In genomic region chr19:46344710-46345419, GRCm38 (mm10) we compare ENCODE assay signal across 27 mouse cellular contexts. TPM values are rescaled to one million over a fixed set of nuclear protein-coding genes. Genes with fewer than 3 reads are reported as not detected.
DNase-seq lines count a peak whose midpoint lies in the region; ATAC-seq and TF ChIP-seq lines count a peak whose summit lies in the region.
"Had no signal": no experiment of that assay in that cellular context is flagged by ENCODE, and none has a peak within 500 bp of the region (broad histone marks: within the 10 kb centered on the region; RNA-seq: fewer than 3 reads in every experiment).

No protein-coding gene starts in this region.

- ATAC-seq in liver, embryonic 11.5 days (replicated peaks; ENCODE audit: low FRiP score), result no peak
- no peak for ATAC-seq in CD4-positive, CD25-positive, alpha-beta regulatory T cell, adult 4 months
- ATAC-seq: forebrain, embryonic 13.5 days; forebrain, embryonic 16.5 days had no signal

- H3K79me2 ChIP-seq in MEL (ENCODE audit: control insufficient read depth, insufficient read depth, low read length, poor library complexity), result peaks cover 8% of the 10 kb centered on the region

- H3K27me3 ChIP-seq in liver, embryonic 11.5 days (replicated peaks; ENCODE audit: control insufficient read depth, insufficient read depth, low read length), result 0 out of 2 replicates have a peak, but pooled peaks cover 3% of the 10 kb centered on the region
- H3K27me3 ChIP-seq in MEL (ENCODE audit: control insufficient read depth in 1 of 2, insufficient read depth in 2 of 2, low read length in 2 of 2), result no peaks in the 10 kb centered on the region
- H3K27me3 ChIP-seq: hindbrain, embryonic 15.5 days had no signal

- no peak for TF ChIP-seq EP300 in MEL (IDR thresholded peaks at IDR 0.05; ENCODE audit: low read depth in 1 of 2, low read length in 2 of 2)

- H3K27ac ChIP-seq in liver, embryonic 11.5 days (ENCODE audit: low read depth, low read length), result no peak overlapping the region
- H3K27ac ChIP-seq in MEL (ENCODE audit: control insufficient read depth, low read depth, low read length), result peak overlapping the region; percentile 46
- H3K27ac ChIP-seq: embryonic facial prominence, embryonic 10.5 days; embryonic facial prominence, embryonic 13.5 days; forebrain, embryonic 13.5 days; heart, adult 2 months; heart, embryonic 10.5 days; heart, embryonic 13.5 days; hindbrain, embryonic 12.5 days; hindbrain, embryonic 15.5 days had no signal

- peak; percentile 29 for DNase-seq in liver, embryonic 11.5 days (ENCODE audit: low spot score)
- DNase-seq in liver (no peak), MEL (ENCODE audit: low read depth, low spot score) (peak; percentile 77), R1 (ENCODE audit: low read depth, low spot score) (peak; percentile 10)
- no peak for DNase-seq in kidney, adult 18-20 months
- DNase-seq: adrenal gland, adult 2 months; adrenal gland, postnatal 14 days; cerebellum, adult 11-12 months; cerebellum, adult 8-10 months; cerebellum, postnatal 10 days; cerebellum, postnatal 36 days; embryo, embryonic 11 days; gastrocnemius, postnatal 10 days; gastrocnemius, postnatal 36 days; heart, adult 2 months had no signal

- H3K9me3 ChIP-seq in liver, embryonic 11.5 days (ENCODE audit: control insufficient read depth, low read length), result no peaks in the 10 kb centered on the region
- H3K9me3 ChIP-seq in MEL (replicated peaks; ENCODE audit: insufficient read depth, low read length), result no peaks in the 10 kb centered on the region
- H3K9me3 ChIP-seq: embryonic facial prominence, embryonic 10.5 days; embryonic facial prominence, embryonic 13.5 days; forebrain, embryonic 13.5 days; heart, embryonic 10.5 days; heart, embryonic 13.5 days; hindbrain, embryonic 12.5 days; hindbrain, embryonic 15.5 days had no signal

- TF ChIP-seq RAD21 in MEL (IDR thresholded peaks at IDR 0.05; ENCODE audit: low read depth, low read length), result no peak

- H3K36me3 ChIP-seq in liver, embryonic 11.5 days (ENCODE audit: control insufficient read depth, insufficient read depth, low read length), result no peaks in the 10 kb centered on the region
- peaks cover 0 to 55% of the 10 kb centered on the region in 2 experiments; a peak in 2 of 4 replicates for H3K36me3 ChIP-seq in MEL (ENCODE audit: control insufficient read depth in 1 of 2, insufficient read depth in 2 of 2, low read length in 2 of 2)
- H3K36me3 ChIP-seq: embryonic facial prominence, embryonic 10.5 days; embryonic facial prominence, embryonic 13.5 days; heart, embryonic 10.5 days; heart, embryonic 13.5 days; hindbrain, embryonic 12.5 days; hindbrain, embryonic 15.5 days had no signal

- 0 out of 2 replicates have a peak, but pooled peaks cover 11% of the 10 kb centered on the region for H3K4me1 ChIP-seq in liver, embryonic 11.5 days (replicated peaks; ENCODE audit: control insufficient read depth, insufficient read depth, low read length)
- H3K4me1 ChIP-seq in MEL (ENCODE audit: control insufficient read depth in 1 of 2, insufficient read depth in 2 of 2, low read length in 2 of 2), result peaks cover 26 to 52% of the 10 kb centered on the region in 2 experiments

- no peak overlapping the region for H3K4me2 ChIP-seq in liver, embryonic 11.5 days
- H3K4me2 ChIP-seq: embryonic facial prominence, embryonic 13.5 days; forebrain, embryonic 13.5 days; heart, embryonic 13.5 days; hindbrain, embryonic 12.5 days; hindbrain, embryonic 15.5 days had no signal

- TF ChIP-seq POLR2A in MEL (IDR thresholded peaks at IDR 0.05; ENCODE audit: control insufficient read depth in 1 of 2, insufficient read depth in 1 of 2, low read depth in 1 of 2, low read length in 2 of 2, poor library complexity in 1 of 2), result no peak

- no peak for TF ChIP-seq CTCF in MEL (IDR thresholded peaks at IDR 0.05 in 2 of 3, conservative IDR thresholded peaks at IDR 0.05 in 1 of 3; ENCODE audit: control insufficient read depth in 1 of 3, insufficient read depth in 1 of 3, low read depth in 2 of 3, low read length in 3 of 3, poor library complexity in 1 of 3, severe bottlenecking in 1 of 3)

- 25% methylated on average over 7 of the region's 7 CpGs for WGBS in liver, embryonic 11.5 days

- H3K4me3 ChIP-seq in liver, embryonic 11.5 days (ENCODE audit: low read depth, low read length), result no peak overlapping the region
- peak overlapping the region; percentile 3 to 5; a peak in 2 of 4 replicates for H3K4me3 ChIP-seq in MEL (ENCODE audit: control insufficient read depth in 1 of 2, insufficient read depth in 1 of 2, low read depth in 2 of 2, low read length in 2 of 2)
- H3K4me3 ChIP-seq: embryonic facial prominence, embryonic 10.5 days; embryonic facial prominence, embryonic 13.5 days; erythroblast, embryonic 14.5 days; forebrain, embryonic 13.5 days; heart, adult 2 months; heart, embryonic 10.5 days; heart, embryonic 13.5 days; hindbrain, embryonic 12.5 days; hindbrain, embryonic 15.5 days had no signal

- no peak overlapping the region for H3K9ac ChIP-seq in liver, embryonic 11.5 days (ENCODE audit: low read depth, low read length)
- peak overlapping the region; percentile 16; the same call in 1 of the 2 replicates for H3K9ac ChIP-seq in MEL (ENCODE audit: control insufficient read depth, low read depth, low read length, poor library complexity, severe bottlenecking)
- H3K9ac ChIP-seq: embryonic facial prominence, embryonic 13.5 days; forebrain, embryonic 13.5 days; heart, embryonic 13.5 days; hindbrain, embryonic 12.5 days; hindbrain, embryonic 15.5 days had no signal

TF ChIP-seq in MEL, 35 proteins besides CTCF, POLR2A, EP300 and RAD21 (continues in another document):
- TF ChIP-seq RCOR1 (IDR thresholded peaks at IDR 0.05; ENCODE audit: low read depth, low read length) (no peak), TAL1 (IDR thresholded peaks at IDR 0.05; ENCODE audit: low read length) (no peak; the same call in 1 of the 2 replicates), MYC (IDR thresholded peaks at IDR 0.05; ENCODE audit: low read depth, low read length) (peak; percentile 79; the same call in 1 of the 2 replicates), MAFK (IDR thresholded peaks at IDR 0.05; ENCODE audit: borderline replicate concordance, low read depth, low read length) (no peak), MXI1 (IDR thresholded peaks at IDR 0.05; ENCODE audit: low read depth, low read length) (peak; percentile 62; the same call in 1 of the 2 replicates), HCFC1 (IDR thresholded peaks at IDR 0.05; ENCODE audit: low read depth, low read length) (peak; percentile 30; the same call in 1 of the 2 replicates), JUND (IDR thresholded peaks at IDR 0.05; ENCODE audit: low read depth, low read length) (no peak), SMC3 (IDR thresholded peaks at IDR 0.05; ENCODE audit: low read depth, low read length) (no peak), POLR2AphosphoS2 (IDR thresholded peaks at IDR 0.05; ENCODE audit: low read length) (no peak), ZNF384 (IDR thresholded peaks at IDR 0.05; ENCODE audit: low read depth, low read length) (no peak), MAX (IDR thresholded peaks at IDR 0.05; ENCODE audit: low read length) (peak; percentile 48), USF1 (IDR thresholded peaks at IDR 0.05; ENCODE audit: low read depth, low read length) (no peak), GATA1 (IDR thresholded peaks at IDR 0.05; ENCODE audit: low read depth, low read length) (no peak), CHD1 (IDR thresholded peaks at IDR 0.05; ENCODE audit: low read depth, low read length) (no peak), NRF1 (IDR thresholded peaks at IDR 0.05; ENCODE audit: insufficient read depth, low read depth, low read length, poor library complexity, severe bottlenecking) (no peak), ELF1 (IDR thresholded peaks at IDR 0.05; ENCODE audit: low read depth, low read length) (0 out of 2 replicates have a peak, but pooled peaks have one; percentile 45), NELFE (IDR thresholded peaks at IDR 0.05; ENCODE audit: low read depth, low read length) (no peak), ZMIZ1 (IDR thresholded peaks at IDR 0.05; ENCODE audit: low read depth, low read length) (no peak)

RNA-seq across cellular contexts. Expression of gene Mfsd13a, which starts 3.9 kb away (rescaled TPM):
- 21.9 and 25.4 TPM in 2 replicates for polyA plus RNA-seq in liver, embryonic 11.5 days (2014; fragmentation: Nextera tagmentation; extraction: Ambion mirVana)
- 4.7 and 5.5 TPM in 2 replicates for total RNA-seq in MEL (2012; rRNA removed)
- 10 to 100 TPM in 1 of 2 experiments, not detected in 1; 45.9 TPM for polyA plus RNA-seq in MEL (2012; ENCODE audit: insufficient read depth in 1 of 2, insufficient read length in 2 of 2, low read depth in 1 of 2, low replicate concordance in 2 of 2, missing spikeins in 1 of 2)
- polyA plus RNA-seq in CD4-positive, CD25-positive, alpha-beta regulatory T cell, adult 4 months (2017; shearing (Covaris generic)), result 10 to 100 TPM in 1 of 2 experiments, 1 to 10 TPM in 1; 3.8 to 10.5 TPM
- total RNA-seq: G1E had no signal

RNA-seq across cellular contexts. Expression of gene 2310034G01Rik, which starts 5.2 kb away (rescaled TPM):
- 0.87 and 1.5 TPM in 2 replicates for polyA plus RNA-seq in liver, embryonic 11.5 days (2014; fragmentation: Nextera tagmentation; extraction: Ambion mirVana)
- 0.50 and 0.78 TPM in 2 replicates for total RNA-seq in MEL (2012; rRNA removed)
- under 1 TPM in 1 of 2 experiments, not detected in 1; 0.95 TPM for polyA plus RNA-seq in MEL (2012; ENCODE audit: insufficient read depth in 1 of 2, insufficient read length in 2 of 2, low read depth in 1 of 2, low replicate concordance in 2 of 2, missing spikeins in 1 of 2)
- polyA plus RNA-seq in CD4-positive, CD25-positive, alpha-beta regulatory T cell, adult 4 months (2017; shearing (Covaris generic)), result under 1 TPM in 1 of 2 experiments, not detected in 1; 0.23 TPM
- total RNA-seq: G1E had no signal
- polyA plus RNA-seq: erythroblast, embryonic 14.5 days; G1E had no signal

RNA-seq across cellular contexts. Expression of gene Cuedc2, which starts 6.4 kb away (rescaled TPM):
- polyA plus RNA-seq in liver, embryonic 11.5 days (2014; fragmentation: Nextera tagmentation; extraction: Ambion mirVana), result 151 and 153 TPM in 2 replicates
- total RNA-seq in MEL (2012; rRNA removed), result 270 and 302 TPM in 2 replicates
- polyA plus RNA-seq in MEL (2012; ENCODE audit: insufficient read depth in 1 of 2, insufficient read length in 2 of 2, low read depth in 1 of 2, low replicate concordance in 2 of 2, missing spikeins in 1 of 2), result 100 to 1,000 TPM; 251 to 297 TPM
- polyA plus RNA-seq in CD4-positive, CD25-positive, alpha-beta regulatory T cell, adult 4 months (2017; shearing (Covaris generic)), result 10 to 100 TPM; 56.3 to 62.6 TPM

RNA-seq across cellular contexts. Expression of gene Fbxl15, which starts 16.9 kb away (rescaled TPM):
- 15.7 and 16.4 TPM in 2 replicates for polyA plus RNA-seq in liver, embryonic 11.5 days (2014; fragmentation: Nextera tagmentation; extraction: Ambion mirVana)
- 12.1 and 12.7 TPM in 2 replicates for total RNA-seq in MEL (2012; rRNA removed)
- 10 to 100 TPM in 1 of 2 experiments, not detected in 1; 13.2 TPM for polyA plus RNA-seq in MEL (2012; ENCODE audit: insufficient read depth in 1 of 2, insufficient read length in 2 of 2, low read depth in 1 of 2, low replicate concordance in 2 of 2, missing spikeins in 1 of 2)
- 1 to 10 TPM; 5.1 TPM for polyA plus RNA-seq in CD4-positive, CD25-positive, alpha-beta regulatory T cell, adult 4 months (2017; shearing (Covaris generic))

RNA-seq across cellular contexts. Expression of gene Psd, which starts 17.9 kb away (rescaled TPM):
- 11.9 and 12.4 TPM in 2 replicates for polyA plus RNA-seq in liver, embryonic 11.5 days (2014; fragmentation: Nextera tagmentation; extraction: Ambion mirVana)
- 1.9 and 4.5 TPM in 2 replicates for total RNA-seq in MEL (2012; rRNA removed)
- polyA plus RNA-seq in MEL (2012; ENCODE audit: insufficient read depth in 1 of 2, insufficient read length in 2 of 2, low read depth in 1 of 2, low replicate concordance in 2 of 2, missing spikeins in 1 of 2), result 10 to 100 TPM in 1 of 2 experiments, not detected in 1; 17.2 TPM
- 1 to 10 TPM; 3.8 to 6.5 TPM for polyA plus RNA-seq in CD4-positive, CD25-positive, alpha-beta regulatory T cell, adult 4 months (2017; shearing (Covaris generic))
- total RNA-seq: granulocyte monocyte progenitor cell, adult 5-6 weeks had no signal

Comparison
In these comparisons a context has a peak if more than half of its experiments do, and no peak if none do; other contexts are left out.
1. DNase-seq: peak in liver, embryonic 11.5 days (single experiment), MEL (single experiment) and R1 (single experiment); none in liver (single experiment) and kidney, adult 18-20 months (single experiment).